Mouse (Mus musculus): ENCODE results near the gene Lrrc4. TPM values are rescaled to one million over a fixed set of nuclear protein-coding genes. Genes with fewer than 3 reads are reported as not detected.

Lrrc4 gene
- total and polyA plus RNA-seq, 2 experiments from 2014 or later: 5.8 to 61.2 TPM

DNA sequence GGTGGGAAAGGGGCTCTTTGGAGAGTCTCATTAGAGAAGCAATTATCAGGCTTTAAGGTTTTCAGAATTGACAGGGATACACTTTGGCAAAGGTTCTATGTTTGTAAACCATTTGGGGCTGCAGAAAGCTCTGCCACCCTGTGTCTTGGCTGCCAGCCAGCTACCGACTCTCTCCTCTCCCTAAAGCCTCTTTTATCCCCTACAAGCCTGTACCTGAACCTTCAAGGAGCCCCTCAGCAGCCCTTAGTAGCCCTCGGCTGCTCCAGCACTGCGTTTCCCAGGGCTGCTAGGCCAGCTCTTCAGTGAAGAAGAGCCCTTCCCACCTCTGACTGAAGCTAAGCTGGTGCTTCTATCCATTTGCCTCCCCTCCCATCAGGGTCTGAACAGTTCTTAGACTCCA lies 21.6 kb upstream of the Lrrc4 start:
- Histone ChIP-seq H3K36me3 (ENCODE audit: insufficient read depth, low read length) (no peaks in the 10 kb centered on the region), H3K4me1 (ENCODE audit: insufficient read depth, low read length) (peaks cover 12% of the 10 kb centered on the region; the same call in 1 of the 2 replicates), H3K27me3 (ENCODE audit: insufficient read depth, low read length) (no peaks in the 10 kb centered on the region), H3K4me2 (ENCODE audit: low read depth, low read length, poor library complexity, severe bottlenecking) (no peak overlapping the region), H3K4me3 (ENCODE audit: low read depth, low read length) (no peak overlapping the region), H3K9me3 (ENCODE audit: low read length) (no peaks in the 10 kb centered on the region), H3K27ac (ENCODE audit: low read depth, low read length) (peak overlapping the region; percentile 55), H3K9ac (replicated peaks; ENCODE audit: low read length, poor library complexity, severe bottlenecking) (no peak overlapping the region)
- ATAC-seq (ENCODE audit: low FRiP score) (no peak), DNase-seq (ENCODE audit: low spot score) (no peak)
- 21% methylated on average over 3 of the region's 3 CpGs for WGBS
- no peak for TF ChIP-seq CTCF (IDR thresholded peaks at IDR 0.05)

DNA sequence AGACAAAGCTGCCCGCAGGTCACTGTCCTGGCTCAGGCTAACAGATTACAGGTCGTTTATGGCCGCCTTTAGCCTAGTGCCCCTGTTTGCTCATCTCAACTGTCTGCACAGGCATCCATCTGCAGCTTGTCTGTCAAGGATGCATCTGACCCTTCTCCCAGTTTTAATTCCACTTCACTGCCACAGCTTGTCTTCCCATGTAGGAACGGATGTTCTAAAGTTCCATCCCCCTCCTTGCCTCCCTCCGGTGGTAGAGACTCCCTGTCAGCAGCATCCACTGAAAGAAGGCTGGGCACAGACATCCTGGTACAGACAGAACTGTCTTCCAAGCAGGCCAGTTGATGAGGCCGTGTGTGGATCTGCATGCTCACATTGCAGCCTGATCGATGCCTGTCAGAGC lies 20.8 kb upstream of the Lrrc4 start:
- Histone ChIP-seq H3K27me3 (ENCODE audit: insufficient read depth, low read length) (no peaks in the 10 kb centered on the region), H3K4me2 (ENCODE audit: low read depth, low read length, poor library complexity, severe bottlenecking) (no peak overlapping the region), H3K4me1 (ENCODE audit: insufficient read depth, low read length) (peaks cover 12% of the 10 kb centered on the region; the same call in 1 of the 2 replicates), H3K9me3 (ENCODE audit: low read length) (no peaks in the 10 kb centered on the region), H3K9ac (replicated peaks; ENCODE audit: low read length, poor library complexity, severe bottlenecking) (no peak overlapping the region), H3K4me3 (ENCODE audit: low read depth, low read length) (no peak overlapping the region), H3K36me3 (ENCODE audit: insufficient read depth, low read length) (no peaks in the 10 kb centered on the region), H3K27ac (ENCODE audit: low read depth, low read length) (no peak overlapping the region)
- DNase-seq (ENCODE audit: low spot score) (no peak), ATAC-seq (ENCODE audit: low FRiP score) (no peak)
- no peak for TF ChIP-seq CTCF (IDR thresholded peaks at IDR 0.05)
- WGBS: 70% methylated on average over 7 of the region's 7 CpGs

DNA sequence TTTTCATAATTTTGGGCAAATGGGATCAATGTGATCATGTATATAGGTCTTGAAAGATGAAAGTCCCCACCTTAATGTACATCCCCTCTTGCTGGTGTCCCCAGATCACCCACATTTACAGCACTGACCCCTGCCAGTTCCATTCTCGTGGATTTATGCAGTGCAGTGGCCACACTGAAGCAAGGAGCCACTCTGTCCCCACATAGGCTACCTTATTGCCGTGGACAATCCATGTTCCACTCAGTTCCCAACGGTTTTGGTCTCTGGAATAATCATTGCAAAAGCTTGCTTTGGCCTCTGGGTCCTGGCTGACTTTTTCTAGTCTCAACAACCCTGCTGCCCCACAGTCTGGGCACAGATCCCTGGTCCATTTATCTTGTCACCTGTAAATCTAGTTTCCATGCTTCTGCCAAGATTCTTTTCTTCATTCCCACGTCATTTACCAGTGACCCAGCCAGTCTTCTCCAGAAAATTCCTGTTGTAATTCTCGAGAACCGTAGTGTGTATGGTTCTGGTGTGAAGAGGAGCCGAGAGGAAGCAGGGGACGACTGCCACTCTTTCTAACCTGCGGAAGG lies 18.9 kb upstream of the Lrrc4 start:
- Histone ChIP-seq H3K4me2 (ENCODE audit: low read depth, low read length, poor library complexity, severe bottlenecking) (no peak overlapping the region), H3K4me3 (ENCODE audit: low read depth, low read length) (no peak overlapping the region), H3K36me3 (ENCODE audit: insufficient read depth, low read length) (no peaks in the 10 kb centered on the region), H3K27me3 (ENCODE audit: insufficient read depth, low read length) (no peaks in the 10 kb centered on the region), H3K9me3 (ENCODE audit: low read length) (no peaks in the 10 kb centered on the region), H3K4me1 (ENCODE audit: insufficient read depth, low read length) (peaks cover 12% of the 10 kb centered on the region; the same call in 1 of the 2 replicates), H3K9ac (replicated peaks; ENCODE audit: low read length, poor library complexity, severe bottlenecking) (no peak overlapping the region), H3K27ac (ENCODE audit: low read depth, low read length) (no peak overlapping the region)
- ATAC-seq (ENCODE audit: low FRiP score) (no peak), DNase-seq (ENCODE audit: low spot score) (no peak)
- no peak for TF ChIP-seq CTCF (IDR thresholded peaks at IDR 0.05)
- WGBS: 89% methylated on average over 9 of the region's 9 CpGs

DNA sequence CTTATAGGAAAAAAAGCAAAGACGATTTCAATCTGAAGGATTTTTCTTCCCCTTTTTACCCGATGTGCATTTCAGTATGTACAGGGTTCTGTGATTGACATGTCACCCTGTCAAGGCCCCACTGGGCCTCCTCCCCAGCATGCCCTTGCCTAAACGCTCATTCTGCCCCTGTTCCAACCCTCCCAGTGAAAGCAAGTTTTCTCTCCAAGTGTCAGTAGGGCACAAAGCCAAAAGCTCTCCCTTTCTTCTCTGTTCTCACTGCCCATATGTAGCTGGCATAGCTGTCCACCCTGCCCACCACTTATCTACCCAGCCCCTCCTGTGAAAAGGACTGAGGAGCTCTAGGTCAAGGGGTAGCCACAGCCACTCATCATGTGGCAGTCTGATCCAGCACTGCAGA lies 17.8 kb upstream of the Lrrc4 start:
- no peak overlapping the region for H3K27ac ChIP-seq (ENCODE audit: low read depth, low read length)
- no peak for DNase-seq (ENCODE audit: low spot score)
- no peaks in the 10 kb centered on the region for H3K27me3 ChIP-seq (ENCODE audit: insufficient read depth, low read length)
- H3K4me2 ChIP-seq (ENCODE audit: low read depth, low read length, poor library complexity, severe bottlenecking): no peak overlapping the region
- H3K36me3 ChIP-seq (ENCODE audit: insufficient read depth, low read length): no peaks in the 10 kb centered on the region
- H3K9me3 ChIP-seq (ENCODE audit: low read length): no peaks in the 10 kb centered on the region
- peaks cover 12% of the 10 kb centered on the region; the same call in 1 of the 2 replicates for H3K4me1 ChIP-seq (ENCODE audit: insufficient read depth, low read length)
- no peak for TF ChIP-seq CTCF (IDR thresholded peaks at IDR 0.05)
- H3K9ac ChIP-seq (replicated peaks; ENCODE audit: low read length, poor library complexity, severe bottlenecking): no peak overlapping the region
- 27% methylated on average over 3 of the region's 3 CpGs for WGBS
- no peak overlapping the region for H3K4me3 ChIP-seq (ENCODE audit: low read depth, low read length)
- 0 out of 2 replicates have a peak, but pooled peaks have one; percentile 2 for ATAC-seq (ENCODE audit: low FRiP score)

DNA sequence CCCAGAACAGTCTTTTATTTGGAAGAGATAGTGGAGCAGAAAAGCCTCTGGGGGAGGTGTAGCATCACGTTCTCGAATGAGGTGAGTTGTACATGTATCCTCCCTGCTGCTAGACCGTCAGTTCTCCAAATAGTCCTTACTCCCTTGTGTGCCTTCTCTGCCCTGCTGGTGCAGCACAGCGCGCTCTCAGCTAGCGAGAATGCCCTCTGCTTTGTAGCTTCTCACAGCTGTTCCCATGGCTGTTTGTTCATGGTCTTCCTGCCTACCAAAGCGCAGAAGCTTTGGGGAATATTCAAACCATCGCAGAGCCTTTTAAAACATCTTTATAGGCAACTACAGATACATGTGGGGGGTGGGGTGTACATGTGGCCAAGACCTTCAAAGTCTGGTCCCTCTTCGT lies 17.3 kb upstream of the Lrrc4 start:
- 49% methylated on average over 9 of the region's 9 CpGs for WGBS
- Histone ChIP-seq H3K27me3 (ENCODE audit: insufficient read depth, low read length) (no peaks in the 10 kb centered on the region), H3K4me3 (ENCODE audit: low read depth, low read length) (no peak overlapping the region), H3K27ac (ENCODE audit: low read depth, low read length) (no peak overlapping the region), H3K9ac (replicated peaks; ENCODE audit: low read length, poor library complexity, severe bottlenecking) (no peak overlapping the region), H3K36me3 (ENCODE audit: insufficient read depth, low read length) (no peaks in the 10 kb centered on the region), H3K4me1 (ENCODE audit: insufficient read depth, low read length) (peaks cover 8% of the 10 kb centered on the region; the same call in 1 of the 2 replicates), H3K4me2 (ENCODE audit: low read depth, low read length, poor library complexity, severe bottlenecking) (no peak overlapping the region), H3K9me3 (ENCODE audit: low read length) (no peaks in the 10 kb centered on the region)
- no peak for TF ChIP-seq CTCF (IDR thresholded peaks at IDR 0.05)
- ATAC-seq (ENCODE audit: low FRiP score) (no peak), DNase-seq (ENCODE audit: low spot score) (no peak)

DNA sequence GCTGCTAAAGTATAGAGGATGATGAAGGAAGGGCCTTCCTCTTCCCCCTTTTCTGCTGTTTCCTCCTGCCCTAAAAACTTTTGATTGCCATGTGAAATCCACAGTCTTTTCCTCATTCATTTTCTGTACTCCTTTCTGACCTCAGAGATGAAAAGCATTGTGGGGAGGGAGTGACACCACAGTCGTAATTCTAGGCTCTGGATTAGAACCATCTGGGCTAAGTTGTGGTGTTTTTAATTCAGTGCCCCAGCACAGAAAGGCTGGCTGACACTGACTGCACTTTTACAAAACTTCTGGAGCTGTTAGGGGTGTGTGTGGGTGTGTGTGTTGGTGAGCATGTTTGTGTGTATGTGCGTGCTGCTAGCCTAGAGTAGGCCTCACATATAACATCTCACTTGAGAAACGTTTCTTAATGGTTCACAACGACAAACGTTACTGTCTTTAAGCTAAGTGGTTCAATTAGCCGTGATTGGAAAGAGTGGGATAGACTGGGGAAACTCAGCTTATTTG lies 16.8 kb upstream of the Lrrc4 start:
- 74% methylated on average over 6 of the region's 6 CpGs for WGBS
- Histone ChIP-seq H3K4me2 (ENCODE audit: low read depth, low read length, poor library complexity, severe bottlenecking) (no peak overlapping the region), H3K27ac (ENCODE audit: low read depth, low read length) (no peak overlapping the region), H3K27me3 (ENCODE audit: insufficient read depth, low read length) (no peaks in the 10 kb centered on the region), H3K36me3 (ENCODE audit: insufficient read depth, low read length) (no peaks in the 10 kb centered on the region), H3K4me3 (ENCODE audit: low read depth, low read length) (no peak overlapping the region), H3K9me3 (ENCODE audit: low read length) (no peaks in the 10 kb centered on the region), H3K4me1 (ENCODE audit: insufficient read depth, low read length) (0 out of 2 replicates have a peak, but pooled peaks cover 3% of the 10 kb centered on the region), H3K9ac (replicated peaks; ENCODE audit: low read length, poor library complexity, severe bottlenecking) (no peak overlapping the region)
- TF ChIP-seq CTCF (IDR thresholded peaks at IDR 0.05): no peak
- no peak for DNase-seq (ENCODE audit: low spot score)
- no peak for ATAC-seq (ENCODE audit: low FRiP score)

Measured in midbrain, postnatal 0 days (tissue).